Mouse (Mus musculus) C2C12 (cell line): Measurements from ENCODE around the gene Gm13889. TPM values are rescaled to one million over a fixed set of nuclear protein-coding genes. Genes with fewer than 3 reads are reported as not detected.

Experiments used
- H3K27me3 ChIP-seq: one replicate; pipeline ENCODE4 v1.6.1; 2011; ENCODE audit not compliant: control insufficient read depth, insufficient read depth, insufficient read length
- H3K36me3 ChIP-seq: one replicate; pipeline ENCODE4 v1.6.1; 2011; ENCODE audit not compliant: control insufficient read depth, insufficient read depth
- H3K4me3 ChIP-seq: one replicate; pipeline ENCODE4 v1.5.1; 2011; ENCODE audit warnings: mild to moderate bottlenecking, control low read depth; ENCODE audit not compliant: poor library complexity, insufficient read depth, severe bottlenecking
- H3K79me2 ChIP-seq: one replicate; pipeline ENCODE4 v1.6.1; 2011; ENCODE audit not compliant: control insufficient read depth, insufficient read depth
- H3K79me3 ChIP-seq: one replicate; pipeline ENCODE4 v1.6.1; 2011; ENCODE audit warnings: low read depth, control low read depth
- H3ac ChIP-seq: one replicate; pipeline ENCODE3; 2011; ENCODE audit warnings: low read depth; ENCODE audit not compliant: control insufficient read depth, insufficient read length
- CEBPB ChIP-seq: IDR thresholded peaks from one replicate; pipeline ENCODE4 v1.6.1; 2011; ENCODE audit warnings: low read depth, mild to moderate bottlenecking, control low read depth, moderate library complexity
- CTCF ChIP-seq: IDR thresholded peaks from one replicate; pipeline ENCODE4 v1.5.1; 2011; ENCODE audit not compliant: control insufficient read depth, insufficient read depth, insufficient read length
- FOSL1 ChIP-seq: IDR thresholded peaks from one replicate; pipeline ENCODE4 v1.8.0; 2011; ENCODE audit warnings: mild to moderate bottlenecking, low read length; ENCODE audit not compliant: poor library complexity, insufficient read depth, severe bottlenecking
- MAX ChIP-seq: IDR thresholded peaks from one replicate; pipeline ENCODE4 v1.6.1; 2011; ENCODE audit warnings: mild to moderate bottlenecking, control low read depth
- MYOD1 ChIP-seq: IDR thresholded peaks from one replicate; pipeline ENCODE4 v1.6.1; 2011; ENCODE audit warnings: low read depth; ENCODE audit not compliant: control insufficient read depth, insufficient read length
- MYOG ChIP-seq: IDR thresholded peaks from one replicate; pipeline ENCODE4 v1.6.1; 2011; ENCODE audit not compliant: control insufficient read depth, insufficient read length; ENCODE audit errors: extremely low read depth
- USF1 ChIP-seq: IDR thresholded peaks from one replicate; pipeline ENCODE4 v1.6.1; 2011; ENCODE audit warnings: low read depth, mild to moderate bottlenecking, control low read depth, moderate library complexity
- long read RNA-seq, 2 experiments: library from polyadenylated mRNA; unstranded; transcript quantifications; one replicate each; pipeline ENCODE4 v2.0.0; 2019 to 2020
- polyA plus RNA-seq: library from polyadenylated mRNA; unstranded; fragments of >200 nt; fragmentation: generic; extraction: Trizol; gene quantifications from one replicate; pipeline ENCODE4 v1.2.1, GENCODE M21; 2012; ENCODE audit warnings: missing spikeins

Gm13889 gene
- 0.67 TPM for polyA plus RNA-seq
- long read RNA-seq, experiment 1 = 0 reads
- long read RNA-seq, experiment 2 = 0 reads

GRCm38 (mm10) chr2:93956908-93957784 lies at the start of gene Gm13889:
TSS of gene Gm13889 (minus strand) at chr2:93957201.
- H3K4me3 ChIP-seq = no peak within 1 kb of the TSS
- H3K79me2 ChIP-seq = no peaks in the 10 kb centered on the region
- H3K27me3 ChIP-seq = peaks cover 57% of the 10 kb centered on the region
- no peak for TF ChIP-seq USF1
- no peak for TF ChIP-seq MYOD1
- TF ChIP-seq CEBPB = no peak
- TF ChIP-seq MAX = no peak
- TF ChIP-seq CTCF = no peak
- no peak for TF ChIP-seq MYOG
- TF ChIP-seq FOSL1 = no peak
- peak within 1 kb of the TSS; percentile 15 for H3ac ChIP-seq
- H3K79me3 ChIP-seq = no peaks in the 10 kb centered on the region
- no peaks in the 10 kb centered on the region for H3K36me3 ChIP-seq

GRCm38 (mm10) chr2:94002331-94002730 lies 45.3 kb upstream of the Gm13889 start:
- Histone ChIP-seq H3K79me2 (no peaks in the 10 kb centered on the region), H3ac (no peak overlapping the region), H3K4me3 (no peak overlapping the region), H3K27me3 (no peaks in the 10 kb centered on the region), H3K36me3 (peaks cover 86% of the 10 kb centered on the region), H3K79me3 (no peaks in the 10 kb centered on the region)
- TF ChIP-seq FOSL1 = no peak
- no peak for TF ChIP-seq MYOD1
- TF ChIP-seq CEBPB = no peak
- no peak for TF ChIP-seq MYOG
- no peak for TF ChIP-seq USF1
- peak; percentile 86 for TF ChIP-seq CTCF
- TF ChIP-seq MAX = no peak

GRCm38 (mm10) chr2:94001918-94002317 lies 44.9 kb upstream of the Gm13889 start:
- Histone ChIP-seq H3K4me3 (no peak overlapping the region), H3K27me3 (no peaks in the 10 kb centered on the region), H3ac (no peak overlapping the region), H3K79me3 (no peaks in the 10 kb centered on the region), H3K36me3 (peaks cover 86% of the 10 kb centered on the region), H3K79me2 (no peaks in the 10 kb centered on the region)
- TF ChIP-seq CEBPB = no peak
- no peak for TF ChIP-seq MAX
- TF ChIP-seq MYOG = no peak
- no peak for TF ChIP-seq CTCF
- TF ChIP-seq MYOD1 = no peak
- TF ChIP-seq FOSL1 = no peak
- TF ChIP-seq USF1 = no peak

GRCm38 (mm10) chr2:94001411-94001810 lies 44.4 kb upstream of the Gm13889 start:
- no peak for TF ChIP-seq MAX
- no peak for TF ChIP-seq MYOG
- TF ChIP-seq USF1 = no peak
- TF ChIP-seq CTCF = no peak
- TF ChIP-seq FOSL1 = no peak
- no peak for TF ChIP-seq CEBPB
- no peak for TF ChIP-seq MYOD1
- H3ac ChIP-seq = no peak overlapping the region
- H3K36me3 ChIP-seq = peaks cover 85% of the 10 kb centered on the region
- no peaks in the 10 kb centered on the region for H3K79me3 ChIP-seq
- no peaks in the 10 kb centered on the region for H3K79me2 ChIP-seq
- H3K4me3 ChIP-seq = no peak overlapping the region
- H3K27me3 ChIP-seq = no peaks in the 10 kb centered on the region

GRCm38 (mm10) chr2:93996254-93996653 lies 39.3 kb upstream of the Gm13889 start, which contains the start of gene Gm27027:
TSS of gene Gm27027 (minus strand) at chr2:93996354.
- TF ChIP-seq CTCF = no peak
- TF ChIP-seq CEBPB = no peak
- no peak for TF ChIP-seq FOSL1
- TF ChIP-seq USF1 = no peak
- no peak for TF ChIP-seq MAX
- no peak for TF ChIP-seq MYOD1
- no peak for TF ChIP-seq MYOG
- Histone ChIP-seq H3K4me3 (no peak within 1 kb of the TSS), H3K36me3 (peaks cover 87% of the 10 kb centered on the region)

GRCm38 (mm10) chr2:93992810-93993209 lies 35.8 kb upstream of the Gm13889 start:
- no peak overlapping the region for H3K4me3 ChIP-seq
- H3K79me3 ChIP-seq = no peaks in the 10 kb centered on the region
- peaks cover 71% of the 10 kb centered on the region for H3K36me3 ChIP-seq
- H3K27me3 ChIP-seq = no peaks in the 10 kb centered on the region
- H3ac ChIP-seq = no peak overlapping the region
- no peak for TF ChIP-seq FOSL1
- no peak for TF ChIP-seq CEBPB
- no peak for TF ChIP-seq USF1
- no peak for TF ChIP-seq MAX
- TF ChIP-seq MYOG = no peak
- no peak for TF ChIP-seq MYOD1
- TF ChIP-seq CTCF = no peak
- H3K79me2 ChIP-seq = no peaks in the 10 kb centered on the region

More at GRCm38 (mm10) chr2:93996254-93996653, 39.3 kb upstream of the Gm13889 start, which contains the start of gene Gm27027:
- Histone ChIP-seq H3ac (no peak within 1 kb of the TSS), H3K27me3 (no peaks in the 10 kb centered on the region), H3K79me2 (no peaks in the 10 kb centered on the region), H3K79me3 (no peaks in the 10 kb centered on the region)
